Mouse (Mus musculus) embryonic fibroblast, embryonic 13.5 days (primary cell): ENCODE results near the gene Gm9817.

Experiments used
- CTCF ChIP-seq: IDR thresholded peaks from 2 replicates; pipeline ENCODE4 v1.5.1; 2011; ENCODE audit warnings: mild to moderate bottlenecking, control low read depth, low read length, moderate library complexity, borderline replicate concordance; ENCODE audit not compliant: insufficient read depth
- POLR2A ChIP-seq: IDR thresholded peaks from 2 replicates; pipeline ENCODE4 v1.6.1; 2011; ENCODE audit warnings: low read depth, mild to moderate bottlenecking, control low read depth, low read length, moderate library complexity

GRCm38 (mm10) chr13:45092816-45093215, 14.3 kb downstream of the Gm9817 start:
- TF ChIP-seq POLR2A (no peak), CTCF (no peak)
